Mouse (Mus musculus) intestine, postnatal 0 days (tissue): ENCODE data around the gene Cacna1a. TPM values are rescaled to one million over a fixed set of nuclear protein-coding genes. Genes with fewer than 3 reads are reported as not detected.

ENCODE experiments used
- ATAC-seq: fragments of 200-750 bp; cut with Nextera tagmentation; 2 replicates; pipeline ENCODE4 v1.8.0; 2017; ENCODE audit warnings: mild to moderate bottlenecking, moderate TSS enrichment, moderate library complexity
- H3K27ac ChIP-seq: fragments of 300-500 bp; sonication (generic); 2 replicates; pipeline ENCODE4 v1.5.1; 2014; ENCODE audit warnings: mild to moderate bottlenecking, low read depth, low read length, moderate library complexity
- H3K27me3 ChIP-seq: fragments of 300-500 bp; sonication (generic); replicated peaks from 2 replicates; pipeline ENCODE4 v1.6.1; 2014; ENCODE audit warnings: low read length, mixed read lengths; ENCODE audit not compliant: control insufficient read depth, insufficient read depth
- H3K36me3 ChIP-seq: fragments of 300-500 bp; sonication (generic); 2 replicates; pipeline ENCODE4 v1.6.1; 2014; ENCODE audit warnings: mild to moderate bottlenecking, moderate library complexity; ENCODE audit not compliant: control insufficient read depth, insufficient read depth
- H3K4me1 ChIP-seq: fragments of 300-500 bp; sonication (generic); replicated peaks from 2 replicates; pipeline ENCODE4 v1.6.1; 2014; ENCODE audit warnings: antibody characterized with exemption, low read length, mixed read lengths; ENCODE audit not compliant: control insufficient read depth, insufficient read depth
- H3K4me2 ChIP-seq: fragments of 300-500 bp; sonication (generic); replicated peaks from 2 replicates; pipeline ENCODE4 v1.6.1; 2014; ENCODE audit warnings: low read depth, mild to moderate bottlenecking, moderate library complexity
- H3K4me3 ChIP-seq: fragments of 300-500 bp; sonication (generic); 2 replicates; pipeline ENCODE4 v1.5.1; 2014; ENCODE audit warnings: low read depth, low read length
- H3K9ac ChIP-seq: fragments of 300-500 bp; sonication (generic); 2 replicates; pipeline ENCODE4 v1.6.1; 2014; ENCODE audit warnings: mild to moderate bottlenecking, low read depth, low read length
- H3K9me3 ChIP-seq: fragments of 300-500 bp; sonication (generic); 2 replicates; pipeline ENCODE4 v1.6.1; 2016; ENCODE audit warnings: mixed run types; ENCODE audit not compliant: control insufficient read depth
- CTCF ChIP-seq: sonication (generic); IDR thresholded peaks from 2 replicates; pipeline ENCODE4 v1.5.1; 2016; ENCODE audit warnings: low read depth, mild to moderate bottlenecking, control low read depth, antibody characterized with exemption, moderate library complexity
- WGBS: fragments of 180-500 bp; shearing (Covaris S2); extraction: QIAGEN DNeasy Blood & Tissue Kit; methylation state at CpG from one replicate; pipeline ENCODE4 v1.1.7; 2014; 5-methylcytosine and 5-hydroxymethylcytosine counted together
- polyA plus RNA-seq: library from polyadenylated mRNA; unstranded; fragments of >200 nt; fragmentation: Nextera tagmentation; extraction: Ambion mirVana; gene quantifications from 2 replicates; pipeline ENCODE4 v1.2.1, GENCODE M21; 2015

Cacna1a gene
- polyA plus RNA-seq, 1 experiment from 2014 or later, result 2.4 TPM

DNA sequence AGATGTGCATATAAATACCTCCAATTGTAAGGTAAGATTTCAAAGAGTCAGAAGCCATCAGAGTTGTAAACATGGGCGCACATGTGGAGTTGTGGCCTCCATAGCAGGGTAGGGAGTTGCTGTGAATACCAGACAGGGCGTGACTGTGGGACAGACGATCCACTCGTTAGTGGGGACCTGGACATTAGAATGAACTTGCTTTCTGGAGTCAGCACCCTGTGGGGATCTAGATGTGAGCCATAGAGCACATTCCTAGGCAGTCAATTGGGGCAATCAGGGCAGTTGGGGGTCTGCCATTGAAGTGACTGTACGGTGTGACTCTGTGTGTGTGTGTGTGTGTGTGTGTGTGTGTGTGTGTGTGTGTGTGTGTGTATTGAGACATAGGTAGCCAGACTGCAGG is 3.4 kb downstream of the Cacna1a start:
- 93% methylated on average over 5 of the region's 5 CpGs for WGBS

DNA sequence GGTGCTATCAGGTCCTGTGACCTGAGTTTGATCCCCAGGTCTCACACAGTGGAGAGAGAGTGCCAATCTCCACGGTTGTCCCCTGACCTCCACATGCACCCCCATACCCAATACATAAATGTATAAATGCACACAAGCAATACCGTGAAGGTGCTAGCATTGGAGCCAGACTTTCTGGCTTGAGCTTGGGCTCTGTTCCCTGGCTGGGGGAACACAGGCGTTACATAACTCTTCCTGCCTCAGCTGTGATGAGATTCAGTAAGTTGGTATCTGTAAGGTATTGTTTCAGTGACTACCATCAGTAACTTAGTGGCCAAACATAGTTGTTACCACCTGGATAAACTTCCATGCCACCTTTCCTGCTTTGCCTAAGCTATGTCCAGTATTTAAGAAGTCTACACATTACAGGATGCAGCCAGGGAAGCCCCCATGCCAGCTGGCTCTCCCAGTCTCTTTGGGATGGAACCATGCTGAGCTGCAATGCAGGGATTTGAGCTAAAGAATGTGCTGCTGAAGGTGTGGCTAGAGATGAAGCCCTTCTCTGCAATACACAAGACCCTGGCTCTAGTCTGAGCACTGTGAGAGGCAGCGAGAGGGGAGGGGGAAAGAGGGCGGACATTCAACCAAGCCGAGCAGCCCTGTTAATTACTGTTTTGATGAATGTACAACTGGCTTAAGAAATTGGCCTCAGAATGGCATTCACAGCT is 7.7 kb downstream of the Cacna1a start:
- WGBS, result 77% methylated on average over 6 of the region's 6 CpGs
- no peak overlapping the region for H3K4me3 ChIP-seq
- no peak for ATAC-seq
- H3K9me3 ChIP-seq, result no peaks in the 10 kb centered on the region
- no peak overlapping the region for H3K27ac ChIP-seq
- H3K4me1 ChIP-seq, result no peaks in the 10 kb centered on the region
- no peaks in the 10 kb centered on the region for H3K27me3 ChIP-seq
- TF ChIP-seq CTCF, result no peak
- no peak overlapping the region for H3K9ac ChIP-seq
- H3K36me3 ChIP-seq, result no peaks in the 10 kb centered on the region
- no peak overlapping the region for H3K4me2 ChIP-seq

More for the DNA sequence above, 3.4 kb downstream of the Cacna1a start:
- no peaks in the 10 kb centered on the region for H3K4me1 ChIP-seq
- no peak overlapping the region for H3K9ac ChIP-seq
- no peak overlapping the region for H3K27ac ChIP-seq
- H3K4me2 ChIP-seq, result no peak overlapping the region
- H3K9me3 ChIP-seq, result no peaks in the 10 kb centered on the region
- H3K36me3 ChIP-seq, result no peaks in the 10 kb centered on the region
- no peaks in the 10 kb centered on the region for H3K27me3 ChIP-seq
- H3K4me3 ChIP-seq, result no peak overlapping the region
- no peak for TF ChIP-seq CTCF
- ATAC-seq, result no peak

DNA sequence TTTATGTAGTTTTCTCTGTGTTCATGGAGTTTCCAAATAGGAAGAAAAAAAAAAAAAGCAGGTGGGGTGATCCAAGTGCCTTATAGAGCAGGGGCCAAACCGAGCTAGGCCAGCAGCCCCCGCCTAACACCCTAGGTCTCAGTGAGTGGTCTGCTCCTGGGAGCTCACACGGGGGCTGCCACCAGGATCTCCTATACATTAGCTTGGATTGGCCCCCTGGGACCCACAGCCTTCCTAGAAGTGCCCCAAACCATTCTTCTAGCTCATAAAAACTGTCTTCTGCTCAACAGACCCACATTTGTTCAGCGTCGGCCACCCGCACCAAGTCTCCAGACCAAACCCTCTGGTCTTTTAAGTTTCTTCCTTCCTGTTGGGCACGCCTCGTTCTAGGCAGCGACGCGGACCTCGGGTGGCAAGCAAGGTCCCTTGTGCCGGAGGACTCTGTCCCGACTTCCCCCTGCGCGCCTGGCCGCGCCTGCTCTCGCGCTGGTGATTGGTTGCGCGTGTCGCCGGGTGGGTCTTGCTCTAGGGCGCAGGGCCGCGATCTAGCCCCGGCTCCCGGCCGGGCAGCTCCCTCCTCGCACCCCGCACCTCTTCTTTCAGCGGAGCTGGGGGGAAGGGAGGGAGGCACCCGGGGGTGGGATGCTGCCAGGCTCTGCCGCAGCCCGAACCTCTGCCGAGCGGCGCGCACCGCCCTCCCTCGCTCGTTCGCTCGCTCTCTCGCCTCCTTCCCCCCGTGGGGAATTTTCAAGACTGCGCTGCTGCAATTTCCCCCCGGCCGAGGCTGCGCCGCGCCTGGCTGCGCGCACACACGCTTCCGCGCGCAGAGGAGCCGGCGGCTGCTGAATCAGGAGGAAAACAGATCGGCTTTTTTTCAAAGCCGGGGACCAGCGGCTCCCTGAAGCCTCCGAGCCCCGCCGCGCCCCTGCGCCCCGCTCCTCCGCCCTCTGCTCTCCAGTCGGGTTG is 25.9 kb downstream of the Cacna1a start:
- Histone ChIP-seq H3K4me1 (0 out of 2 replicates have a peak, but pooled peaks cover 4% of the 10 kb centered on the region), H3K27ac (no peak overlapping the region), H3K9me3 (no peaks in the 10 kb centered on the region), H3K27me3 (peaks cover 34% of the 10 kb centered on the region), H3K9ac (no peak overlapping the region), H3K4me3 (peak overlapping the region; percentile 47), H3K4me2 (peak overlapping the region; percentile 91), H3K36me3 (no peaks in the 10 kb centered on the region)
- WGBS, result 2% methylated on average over 62 of the region's 72 CpGs
- no peak for TF ChIP-seq CTCF
- ATAC-seq, result no peak

DNA sequence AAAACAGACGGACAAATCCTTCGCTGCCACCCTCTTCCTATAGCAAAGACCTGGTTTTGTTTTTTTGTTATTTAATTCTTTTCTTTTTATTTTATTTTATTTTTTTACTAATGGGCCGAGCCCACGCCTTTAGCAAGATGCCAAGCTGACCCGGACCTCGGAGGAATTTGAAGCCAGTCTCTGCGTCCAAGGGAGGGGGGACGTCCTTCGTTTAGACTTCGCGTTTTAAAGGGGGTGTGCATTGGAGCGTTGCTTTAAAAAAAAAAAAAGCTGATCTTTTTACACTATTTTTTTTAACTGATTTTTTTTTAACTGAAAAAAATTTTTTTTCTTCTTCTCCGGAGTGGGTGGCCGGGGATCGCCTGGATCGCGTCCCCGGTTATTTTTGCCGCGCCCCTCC is 26.7 kb downstream of the Cacna1a start:
- Histone ChIP-seq H3K9ac (no peak overlapping the region), H3K27me3 (peaks cover 34% of the 10 kb centered on the region), H3K27ac (no peak overlapping the region), H3K4me2 (peak overlapping the region; percentile 91), H3K36me3 (no peaks in the 10 kb centered on the region), H3K4me1 (0 out of 2 replicates have a peak, but pooled peaks cover 4% of the 10 kb centered on the region), H3K4me3 (peak overlapping the region; percentile 47), H3K9me3 (no peaks in the 10 kb centered on the region)
- WGBS, result 0% methylated on average over 20 of the region's 20 CpGs
- ATAC-seq, result no peak
- TF ChIP-seq CTCF, result no peak

DNA sequence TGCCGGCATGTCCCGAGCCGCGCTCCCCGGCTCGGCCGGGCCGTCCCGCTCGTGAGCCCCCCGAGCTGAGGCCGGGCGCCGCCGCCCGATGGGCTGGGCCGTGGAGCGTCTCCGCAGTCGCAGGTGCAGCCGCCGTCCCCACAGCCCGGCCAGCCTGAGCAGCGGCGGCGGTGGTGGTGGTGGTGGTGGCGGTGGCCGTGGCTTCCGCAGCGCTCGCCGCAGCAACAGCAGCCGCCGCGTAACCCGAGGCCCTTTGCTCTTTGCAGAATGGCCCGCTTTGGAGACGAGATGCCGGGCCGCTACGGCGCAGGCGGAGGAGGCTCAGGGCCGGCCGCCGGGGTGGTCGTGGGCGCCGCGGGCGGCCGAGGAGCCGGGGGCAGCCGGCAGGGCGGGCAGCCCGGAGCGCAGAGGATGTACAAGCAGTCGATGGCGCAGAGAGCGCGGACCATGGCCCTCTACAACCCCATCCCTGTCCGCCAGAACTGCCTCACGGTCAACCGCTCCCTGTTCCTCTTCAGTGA is 27.2 kb downstream of the Cacna1a start:
- TF ChIP-seq CTCF, result no peak
- peak overlapping the region; percentile 47 for H3K4me3 ChIP-seq
- H3K27ac ChIP-seq, result no peak overlapping the region
- H3K36me3 ChIP-seq, result no peaks in the 10 kb centered on the region
- H3K4me1 ChIP-seq, result 0 out of 2 replicates have a peak, but pooled peaks cover 4% of the 10 kb centered on the region
- no peak for ATAC-seq
- no peaks in the 10 kb centered on the region for H3K9me3 ChIP-seq
- no peak overlapping the region for H3K9ac ChIP-seq
- H3K27me3 ChIP-seq, result peaks cover 34% of the 10 kb centered on the region
- 2% methylated on average over 44 of the region's 64 CpGs for WGBS
- peak overlapping the region; percentile 91 for H3K4me2 ChIP-seq

DNA sequence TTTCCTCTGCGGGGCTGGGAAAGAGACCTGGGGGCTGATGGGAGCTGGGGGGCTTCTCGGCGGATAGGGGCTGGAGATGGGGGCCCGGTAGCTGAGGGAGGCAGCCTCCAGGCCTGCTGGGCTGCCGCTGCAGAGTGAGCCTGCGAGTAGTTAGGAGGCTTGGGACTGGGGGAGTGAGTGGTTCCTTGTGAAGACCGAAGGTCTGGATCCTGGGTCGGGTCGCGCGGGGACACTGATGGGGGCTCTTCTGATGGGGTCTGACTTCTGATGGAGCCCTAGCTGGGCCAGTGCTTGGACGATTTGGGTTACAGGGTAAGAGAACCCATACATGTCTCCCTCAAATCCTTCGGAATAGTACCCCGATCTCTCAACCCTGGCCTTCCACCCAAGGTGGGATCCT is 27.8 kb downstream of the Cacna1a start:
- 44% methylated on average over 14 of the region's 14 CpGs for WGBS
- Histone ChIP-seq H3K4me1 (0 out of 2 replicates have a peak, but pooled peaks cover 4% of the 10 kb centered on the region), H3K27ac (no peak overlapping the region), H3K36me3 (no peaks in the 10 kb centered on the region), H3K9me3 (no peaks in the 10 kb centered on the region), H3K4me3 (no peak overlapping the region), H3K4me2 (peak overlapping the region; percentile 91; the same call in 1 of the 2 replicates), H3K9ac (no peak overlapping the region), H3K27me3 (peaks cover 34% of the 10 kb centered on the region)
- no peak for TF ChIP-seq CTCF
- ATAC-seq, result no peak
